Mouse (Mus musculus): ENCODE data around the gene Rtp2. TPM values are rescaled to one million over a fixed set of nuclear protein-coding genes. Genes with fewer than 3 reads are reported as not detected.

Gene Rtp2
- under 1 TPM in 1 of 2 experiments, not detected in 1; 0.42 TPM for total RNA-seq (2021)
- long read RNA-seq, experiment 1 = 0 reads
- long read RNA-seq, experiment 2 = 0 reads

DNA sequence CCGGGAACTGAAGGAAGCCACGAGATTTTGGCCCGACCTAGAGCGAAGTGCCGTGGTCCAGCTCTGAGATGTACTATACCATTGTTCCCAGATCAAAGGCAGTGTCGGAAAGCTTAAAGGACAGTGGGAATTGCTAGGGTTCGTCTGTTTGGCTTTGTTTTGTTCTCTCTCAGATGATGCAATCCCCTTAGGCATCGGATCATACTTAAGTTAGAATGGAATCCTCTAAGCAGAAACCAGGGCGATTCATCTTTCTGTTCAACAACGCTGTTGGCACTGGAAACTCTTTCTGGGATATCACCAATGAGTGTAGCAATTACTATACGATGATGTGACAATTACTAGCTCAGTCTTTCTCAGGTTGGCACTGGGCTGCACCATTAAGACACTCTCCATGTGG is at the start of gene Rtp2:
Gene Rtp2 (minus strand): TSS at position 101 of the 400 bp plus-strand sequence.
- no peak for DNase-seq (ENCODE audit: low spot score in 2 of 2)

DNA sequence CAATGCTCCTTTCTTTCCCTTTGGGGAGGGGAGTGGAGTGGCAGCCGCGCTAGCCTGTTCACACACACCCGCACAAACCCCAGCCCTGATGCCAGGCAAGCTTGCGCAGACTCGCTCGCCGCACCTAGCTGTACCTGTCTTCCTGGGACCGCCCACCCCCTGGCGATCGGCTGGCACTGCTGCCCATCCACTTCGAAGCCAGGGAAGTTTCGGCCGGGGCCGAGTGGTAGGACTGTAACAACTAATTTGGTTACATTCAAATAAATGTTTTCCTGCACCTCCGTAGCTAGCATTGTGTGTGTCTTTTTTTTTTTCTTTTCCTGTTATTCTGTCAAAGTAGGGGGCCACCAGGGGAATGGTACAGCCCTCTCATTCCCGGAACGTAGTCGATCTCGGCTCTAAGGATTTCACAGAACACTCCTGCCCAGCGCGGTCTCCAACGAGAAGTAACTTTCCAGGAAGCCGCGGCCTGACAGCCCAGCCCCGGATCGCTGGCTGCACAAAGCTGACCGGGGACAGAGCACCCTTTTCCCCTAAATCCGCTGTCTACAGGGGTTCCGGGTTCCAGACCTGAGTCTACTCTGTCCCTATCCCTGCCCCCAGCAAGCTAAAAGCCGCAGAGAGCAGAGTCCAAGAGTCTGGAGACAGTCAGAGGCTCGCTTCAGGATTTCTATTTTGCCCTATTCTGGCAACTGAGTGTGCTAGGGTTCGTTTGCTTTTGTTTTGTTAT is 49.0 kb upstream of the Rtp2 start:
- DNase-seq (ENCODE audit: low spot score in 2 of 2) = no peak

DNA sequence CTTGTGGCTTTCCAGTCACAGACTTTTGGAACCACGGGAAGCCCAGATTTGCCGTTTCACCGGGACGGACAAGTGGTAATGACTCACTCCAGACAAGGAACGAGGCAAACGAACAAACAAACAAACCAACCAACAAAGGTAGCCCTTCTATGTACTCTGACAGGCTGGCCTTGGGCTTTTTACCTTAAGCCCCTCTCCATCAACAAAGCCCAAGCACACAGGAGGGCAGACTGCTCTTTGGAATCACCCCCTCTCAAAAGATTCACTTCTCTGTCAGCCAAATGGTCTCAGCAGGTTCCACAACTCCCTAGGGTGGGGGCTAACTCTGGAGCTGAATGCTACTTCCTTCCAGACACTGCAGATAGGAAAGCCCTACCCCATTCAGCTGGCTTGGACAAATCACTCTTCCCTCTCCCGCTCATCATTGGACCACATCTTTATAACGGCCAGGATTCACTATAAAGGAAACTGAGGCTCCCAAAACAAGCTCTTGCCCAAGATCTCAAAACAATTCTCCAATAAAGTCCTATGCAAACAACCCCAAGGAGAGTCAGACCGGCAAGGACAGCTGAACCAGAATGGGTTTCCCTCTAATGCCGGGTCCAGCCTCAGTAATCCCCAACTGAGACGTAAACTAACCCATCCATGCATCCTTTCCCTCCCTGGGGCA is 48.1 kb upstream of the Rtp2 start:
- DNase-seq (ENCODE audit: low spot score in 2 of 2) = no peak

DNA sequence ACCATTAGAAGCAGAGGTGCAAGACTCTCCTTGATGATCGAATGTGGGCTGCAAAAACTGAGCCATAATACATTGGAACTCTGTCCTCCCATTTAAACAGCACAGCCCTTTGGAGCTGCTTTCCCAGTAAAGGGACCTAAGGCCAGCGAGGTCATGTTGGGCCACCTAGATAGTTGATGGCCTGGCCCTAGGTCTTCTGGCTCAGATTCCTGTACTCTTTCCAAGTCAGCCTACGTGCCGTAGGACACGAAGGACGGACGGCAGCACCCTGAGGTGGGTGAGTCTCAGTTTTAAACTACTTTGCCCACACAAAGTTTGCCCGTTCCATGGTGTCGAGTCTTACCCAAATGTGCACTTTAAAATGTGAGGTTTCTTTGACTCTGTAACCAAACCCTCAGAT is 47.3 kb upstream of the Rtp2 start:
- no peak for DNase-seq (ENCODE audit: low spot score in 2 of 2)

DNA sequence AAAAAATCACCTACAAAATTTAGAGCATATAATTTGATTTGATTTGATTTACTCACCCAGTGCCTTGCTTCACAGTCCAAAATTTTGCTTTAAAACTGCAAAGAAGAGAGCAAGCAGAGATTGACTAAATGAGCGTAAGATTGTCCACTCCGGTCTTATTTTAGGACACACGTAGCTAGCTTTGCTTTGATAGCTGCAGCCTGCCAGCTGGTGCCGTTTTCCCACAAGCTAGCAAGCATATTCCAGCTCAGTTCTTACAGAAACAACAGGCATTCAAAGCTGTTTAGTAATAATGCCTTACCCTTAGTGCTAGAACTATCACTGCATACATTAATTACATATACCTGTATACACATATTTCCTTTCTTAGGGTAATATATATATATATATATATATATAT is 46.3 kb upstream of the Rtp2 start:
- DNase-seq (ENCODE audit: low spot score in 2 of 2) = no peak

DNA sequence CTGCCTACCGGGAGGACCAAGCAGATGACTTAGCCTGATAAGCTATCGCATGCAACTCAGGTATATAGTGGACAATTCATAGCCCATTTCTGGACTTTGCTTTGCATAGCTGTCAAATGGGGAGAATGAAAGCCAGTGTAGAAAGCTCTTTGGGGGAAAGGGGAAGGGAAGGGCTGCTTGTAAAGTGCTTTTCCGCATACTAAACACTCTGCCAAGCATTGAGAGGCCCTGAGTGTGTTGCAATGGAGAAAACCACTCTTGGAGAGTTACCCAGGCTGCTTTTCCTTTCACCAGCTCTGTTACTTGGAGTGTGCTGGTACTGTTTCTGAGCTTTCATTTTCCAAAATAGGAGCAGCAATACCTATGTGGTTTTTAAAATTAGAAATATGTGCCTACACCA is 45.5 kb upstream of the Rtp2 start:
- no peak for DNase-seq (ENCODE audit: low spot score in 2 of 2)

DNA sequence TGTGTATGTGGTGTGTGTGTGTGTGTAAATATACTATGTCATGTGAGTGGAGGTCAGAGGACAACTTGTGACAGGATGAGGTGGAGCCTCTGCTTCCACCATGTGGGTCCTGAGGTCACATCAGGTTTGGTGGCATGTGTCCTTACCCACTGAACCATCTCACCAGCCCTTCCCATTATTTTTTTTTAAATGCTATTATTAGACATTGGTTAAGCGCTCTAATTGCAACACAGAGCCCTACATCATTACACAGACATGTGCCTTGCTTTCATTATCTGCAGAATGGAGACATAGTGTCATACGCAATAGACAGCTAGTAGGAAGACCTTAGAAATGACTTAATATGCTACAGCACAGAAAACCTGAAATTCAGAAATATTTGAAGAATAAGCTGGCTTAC is 44.0 kb upstream of the Rtp2 start:
- no peak for DNase-seq (ENCODE audit: low spot score in 2 of 2)

DNA sequence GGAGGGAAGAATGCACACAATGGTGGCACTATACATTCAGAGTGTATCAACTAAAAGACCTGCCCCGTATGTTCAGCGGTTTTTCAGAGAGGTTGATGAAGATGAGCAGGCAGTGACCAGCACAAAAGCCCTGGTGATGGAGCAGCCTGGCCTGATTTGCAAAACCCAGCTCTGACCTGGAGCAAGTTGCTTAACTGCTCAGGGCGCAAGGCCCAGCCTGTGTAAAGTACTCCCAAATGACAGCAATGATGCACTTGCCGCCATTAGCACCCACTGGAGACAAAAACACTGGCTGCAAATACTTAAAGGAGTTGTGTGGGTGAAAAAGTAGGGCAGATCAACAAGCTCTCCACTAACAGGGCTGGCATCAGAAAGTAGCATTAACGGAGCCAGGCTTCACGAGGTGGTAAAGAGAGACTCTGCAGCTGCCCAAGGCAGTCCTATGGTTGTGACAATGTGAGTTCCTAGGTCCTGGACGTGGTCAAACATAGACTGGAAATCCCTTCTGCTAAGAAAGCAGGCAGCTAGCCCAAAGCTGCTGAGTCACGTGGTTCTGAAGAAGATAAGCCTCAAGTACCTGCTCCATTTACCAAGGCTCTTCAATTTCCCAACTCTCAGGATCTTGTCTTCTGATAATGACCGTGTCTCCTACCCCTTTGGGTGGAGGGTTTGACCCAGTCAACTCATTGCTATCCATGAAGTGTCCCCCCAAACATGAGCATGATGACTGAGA is 41.6 kb upstream of the Rtp2 start:
- no peak for DNase-seq (ENCODE audit: low spot score in 2 of 2)

DNA sequence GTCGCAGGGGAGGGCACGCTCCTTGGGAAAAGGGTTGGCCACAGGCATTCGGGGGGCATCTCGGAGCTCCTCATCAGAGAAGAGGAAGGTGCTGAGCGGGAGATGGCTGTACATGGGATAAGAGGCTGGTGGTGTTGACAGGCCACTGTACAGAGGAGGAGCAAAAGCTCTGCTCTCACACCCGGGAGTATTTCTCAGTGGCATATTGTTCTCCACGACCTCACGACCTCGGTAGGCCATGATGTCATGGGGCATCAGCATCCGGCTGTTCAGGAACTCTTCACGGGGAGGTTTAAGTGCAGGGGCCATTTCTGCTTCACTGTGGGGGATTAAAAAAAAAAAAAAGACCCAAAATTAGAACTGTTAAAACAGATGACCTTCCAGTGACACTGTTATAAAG is 40.7 kb upstream of the Rtp2 start:
- DNase-seq (ENCODE audit: low spot score in 2 of 2) = no peak

DNA sequence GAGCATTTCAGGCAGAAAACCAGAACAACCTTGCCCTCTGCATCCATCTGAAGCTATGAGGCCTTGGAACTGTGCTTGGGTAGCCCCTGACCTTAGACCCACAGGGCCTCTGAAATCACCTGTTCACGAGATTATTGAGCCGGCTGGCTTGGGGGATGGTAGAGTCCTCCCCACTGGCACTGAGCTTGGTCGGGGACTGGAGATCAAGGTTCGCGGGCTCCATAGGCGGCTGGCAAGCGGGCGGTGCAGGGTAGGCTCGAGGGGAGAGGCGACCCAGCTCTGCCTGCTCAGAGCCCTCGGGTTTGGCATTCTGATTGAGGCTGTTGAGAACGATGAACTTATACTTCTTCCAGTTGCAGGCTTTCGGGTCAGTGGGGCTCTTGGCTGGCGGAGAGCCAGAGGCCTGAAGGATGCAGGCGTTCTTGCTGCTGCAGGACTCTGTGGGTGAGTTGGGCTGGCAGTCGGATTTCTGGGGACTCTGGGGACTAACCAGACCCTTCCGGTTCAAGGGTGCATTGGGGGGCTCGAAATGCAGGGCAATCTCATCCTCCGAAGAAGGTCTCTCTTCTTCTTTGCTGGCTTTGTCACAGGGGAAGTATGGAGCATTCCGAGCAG is 40.0 kb upstream of the Rtp2 start:
- DNase-seq (ENCODE audit: low spot score in 2 of 2) = no peak

DNA sequence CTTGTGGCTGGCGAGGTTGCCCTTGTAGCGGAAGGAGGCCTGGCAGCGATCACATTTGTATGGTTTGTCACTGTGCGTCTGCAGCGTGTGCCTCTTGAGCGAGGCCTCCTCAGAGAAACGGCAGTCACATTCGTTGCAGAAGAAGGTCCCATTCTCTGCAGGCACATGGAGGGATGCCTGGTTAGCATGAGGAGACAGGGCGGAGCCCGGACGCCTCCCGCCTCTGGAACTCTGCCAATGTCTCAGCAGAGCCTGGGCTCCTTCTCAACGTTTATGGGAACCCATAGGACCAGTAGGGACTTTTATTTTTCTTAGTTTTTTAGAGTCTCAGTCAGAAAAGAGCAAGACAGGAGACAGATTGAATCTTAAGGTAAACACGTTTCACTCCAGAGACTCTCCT is 37.7 kb upstream of the Rtp2 start:
- no peak for DNase-seq (ENCODE audit: low spot score in 2 of 2)

DNA sequence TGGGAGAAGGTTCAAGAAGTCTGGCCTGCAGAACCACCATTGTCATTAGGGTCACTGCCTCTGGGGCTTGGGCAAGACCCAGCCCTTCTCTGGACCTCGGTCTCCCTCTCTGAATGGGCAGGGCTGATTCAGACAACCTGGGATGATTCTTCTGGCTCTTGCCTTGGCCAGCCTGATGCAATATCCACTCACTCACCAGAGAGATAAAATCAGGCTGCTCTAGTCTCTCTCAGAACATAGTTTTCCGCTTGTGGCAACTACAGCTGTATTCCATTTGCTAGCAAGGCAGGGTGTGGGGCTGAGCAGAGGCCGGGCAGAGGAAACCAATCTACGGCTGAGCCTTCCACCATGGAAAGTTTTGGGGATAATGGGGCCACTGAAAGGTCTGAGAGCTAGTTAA is 36.7 kb upstream of the Rtp2 start:
- DNase-seq (ENCODE audit: low spot score in 2 of 2) = no peak

DNA sequence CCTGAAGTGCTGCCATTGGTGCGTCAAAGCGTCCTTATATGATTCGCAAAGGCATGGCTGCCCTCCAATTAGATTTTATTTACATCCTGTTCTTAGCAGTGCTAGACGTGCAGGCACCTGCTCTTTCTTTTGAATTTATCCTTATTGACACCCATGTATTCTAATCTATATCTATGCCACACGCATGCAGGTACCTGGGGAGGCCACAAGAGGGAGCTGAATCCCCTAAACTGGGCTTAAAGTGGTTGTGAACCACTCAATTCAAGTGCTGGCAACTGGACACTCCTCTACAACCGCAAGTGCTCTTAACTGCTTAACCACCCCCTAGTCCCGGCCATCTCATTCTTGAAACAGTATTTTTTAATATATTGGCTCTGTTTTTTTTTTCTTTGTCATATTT is 35.1 kb upstream of the Rtp2 start:
- no peak for DNase-seq (ENCODE audit: low spot score in 2 of 2)

DNA sequence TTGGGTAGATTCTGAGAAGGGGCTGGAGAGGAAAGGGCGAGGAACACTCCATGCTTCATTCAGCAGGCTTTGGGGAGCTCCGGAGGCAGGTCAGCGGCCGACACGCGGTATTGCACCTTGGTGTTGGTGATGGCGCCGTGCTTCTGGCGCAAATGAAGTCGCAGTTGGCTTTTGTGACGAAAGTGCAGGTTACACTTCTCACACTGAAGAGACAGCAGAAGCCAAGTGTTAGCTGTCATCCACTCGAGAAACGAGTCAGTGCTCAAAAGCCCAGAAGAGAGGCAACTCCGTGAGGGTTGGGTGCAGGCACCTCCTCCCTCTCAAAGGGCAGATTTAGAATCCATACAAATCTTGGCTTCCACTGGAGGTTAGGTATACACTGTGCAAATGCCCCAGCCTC is 33.9 kb upstream of the Rtp2 start:
- DNase-seq (ENCODE audit: low spot score in 2 of 2) = no peak

DNA sequence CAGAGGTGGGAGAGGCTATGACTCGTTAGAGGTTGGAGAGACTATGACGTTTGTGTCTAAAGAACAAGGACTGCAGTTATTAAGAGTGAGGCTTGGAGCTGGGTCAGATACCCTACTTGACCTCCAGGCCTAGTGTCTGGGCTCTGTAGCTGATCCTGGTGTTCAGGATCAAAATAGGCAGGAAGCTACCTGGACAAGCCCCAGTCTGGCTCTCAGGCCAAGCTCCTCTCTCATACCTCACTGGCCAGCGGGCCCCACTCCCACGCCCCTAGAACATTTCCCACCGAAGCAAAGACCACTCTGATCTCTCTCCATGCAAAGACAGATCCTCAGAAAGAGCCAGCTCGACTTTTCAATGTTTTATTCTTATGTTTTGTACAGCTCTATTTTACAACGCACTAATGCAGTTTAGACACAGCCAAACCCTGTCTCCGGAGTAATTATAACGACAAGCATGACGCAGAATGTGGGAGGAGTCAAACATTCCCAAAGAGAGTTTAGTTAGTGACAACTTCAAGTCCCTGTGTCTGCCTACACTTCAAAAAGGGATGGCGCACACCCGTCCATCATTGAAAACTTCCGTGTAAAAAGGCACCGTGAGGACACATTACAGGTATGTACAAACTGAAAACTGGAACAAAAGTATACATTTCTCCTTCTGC is 32.6 kb upstream of the Rtp2 start:
- DNase-seq (ENCODE audit: low spot score in 2 of 2) = no peak

DNA sequence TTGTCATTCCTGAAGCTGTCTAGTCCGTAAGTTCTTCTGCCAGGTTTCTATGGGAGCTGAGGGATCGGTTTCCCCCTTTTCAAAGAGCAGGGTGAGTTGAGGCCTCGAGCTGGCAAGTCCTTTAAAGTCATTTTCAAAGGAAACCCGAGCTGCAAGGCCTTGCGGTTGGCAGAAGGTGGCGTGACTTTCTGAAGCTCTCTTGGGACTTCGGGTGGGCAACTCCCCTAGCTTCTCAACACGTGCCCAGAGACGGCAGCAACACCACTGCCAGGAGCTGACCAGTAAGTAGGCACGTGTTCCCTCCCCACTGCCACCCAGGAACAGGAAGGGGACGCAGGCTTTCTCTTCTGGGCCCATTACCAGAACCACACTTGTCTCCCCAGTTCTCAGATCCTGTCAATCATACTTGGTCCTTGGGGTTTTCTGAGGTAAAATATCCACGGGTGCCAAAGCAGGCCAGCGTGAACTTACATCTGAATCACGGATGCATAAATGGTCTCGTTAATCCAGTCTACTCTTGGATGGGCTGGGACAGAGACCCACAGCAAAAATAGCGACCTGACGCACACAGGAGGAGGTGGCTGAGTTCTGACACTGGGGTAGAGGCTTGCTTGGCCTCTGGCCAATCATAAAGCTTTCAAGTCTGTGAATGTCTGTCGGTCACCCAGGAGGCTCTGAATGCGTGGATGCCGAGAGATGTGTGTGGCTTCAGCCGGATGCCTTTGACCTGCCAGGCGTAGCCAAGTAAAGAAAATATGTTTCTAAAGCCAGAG is 31.9 kb upstream of the Rtp2 start:
- DNase-seq (ENCODE audit: low spot score in 2 of 2) = no peak

DNA sequence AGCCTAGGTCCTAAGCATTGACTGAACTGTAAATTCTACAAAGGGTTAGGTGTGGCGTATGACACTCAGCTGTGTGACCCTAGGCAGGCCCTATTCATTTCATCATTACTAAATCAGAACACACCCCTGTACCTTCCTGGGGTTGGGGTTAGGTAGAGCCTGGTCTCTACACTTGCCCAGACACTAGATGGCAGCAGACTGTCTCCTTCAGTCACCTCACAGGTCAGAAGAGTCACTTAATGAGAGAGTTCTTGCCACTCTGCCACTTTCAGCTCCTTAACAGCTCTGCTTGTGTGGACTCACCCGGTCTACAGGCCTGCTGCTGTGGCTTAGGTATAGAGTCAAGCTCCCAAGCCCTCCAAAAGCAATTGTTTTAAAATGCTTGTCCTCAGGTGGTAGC is 30.2 kb upstream of the Rtp2 start:
- no peak for DNase-seq (ENCODE audit: low spot score in 2 of 2)

DNA sequence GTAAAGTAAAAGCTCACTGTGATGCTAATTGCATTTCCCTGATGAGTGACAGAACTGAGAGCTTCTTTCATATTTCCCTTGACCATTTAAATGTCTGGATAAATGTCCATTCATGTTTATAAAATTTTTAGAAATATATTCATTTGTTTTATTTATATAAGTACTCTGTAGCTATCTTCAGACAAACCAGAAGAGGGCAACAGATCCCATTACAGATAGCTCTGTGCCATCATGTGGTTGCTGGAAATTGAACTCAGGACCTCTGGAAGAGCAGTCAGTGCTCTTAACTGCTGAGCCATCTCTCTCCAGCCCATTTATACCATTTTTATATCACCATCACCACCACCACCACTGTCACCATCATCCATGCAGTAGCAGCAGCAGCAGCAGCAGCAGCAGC is 26.7 kb upstream of the Rtp2 start:
- DNase-seq (ENCODE audit: low spot score in 2 of 2) = no peak

DNA sequence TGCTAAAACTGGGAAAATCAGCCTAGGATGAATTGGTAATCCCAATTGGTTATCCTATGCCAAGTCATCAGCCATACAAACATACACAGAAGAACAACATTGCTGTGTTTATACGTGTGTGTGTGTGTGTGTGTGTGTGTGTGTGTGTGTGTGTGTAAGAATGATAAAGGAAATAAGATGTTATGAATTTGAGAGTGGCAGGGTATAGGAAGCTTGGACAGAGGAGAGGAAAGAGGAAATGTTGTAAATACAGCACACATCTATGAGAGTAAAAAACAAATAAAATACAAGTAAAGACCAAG is 21.7 kb upstream of the Rtp2 start:
- DNase-seq (ENCODE audit: low spot score in 2 of 2) = no peak

DNA sequence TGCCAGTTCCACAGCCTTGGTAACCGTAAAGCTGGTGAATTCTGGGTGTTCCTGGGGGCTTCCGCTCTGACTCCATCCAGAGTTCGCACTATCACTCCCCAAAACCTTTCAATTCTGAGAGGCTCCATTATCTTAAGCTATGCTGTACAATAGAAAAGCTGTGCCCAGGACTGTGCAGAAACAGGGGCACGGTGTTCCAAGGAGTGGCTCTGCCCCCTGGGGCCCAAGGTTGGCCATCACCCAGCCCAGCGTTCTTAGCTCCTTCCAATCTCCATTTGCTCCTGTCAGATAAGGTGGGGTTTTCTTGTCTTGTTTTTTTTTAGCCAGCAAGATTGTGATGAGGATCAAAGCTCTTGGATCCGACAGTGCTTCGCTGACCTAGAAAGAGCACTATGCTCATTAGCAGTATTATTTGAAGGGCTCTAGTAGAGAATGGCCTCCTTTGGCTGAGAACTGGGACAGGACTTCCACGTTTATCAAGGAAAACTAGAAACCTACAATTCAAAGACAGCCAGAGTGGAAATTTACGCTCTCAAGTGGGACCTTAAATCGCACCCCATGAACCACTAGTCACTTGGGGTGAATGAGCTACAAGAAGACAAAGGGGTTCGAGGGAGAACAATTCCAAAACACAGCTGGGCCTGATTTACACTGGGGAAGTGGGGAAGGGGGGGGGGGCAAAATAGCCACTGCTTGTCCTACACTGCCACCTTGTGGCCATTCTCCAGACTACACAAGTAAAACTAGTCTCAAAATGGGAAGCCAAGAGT is 21.2 kb upstream of the Rtp2 start:
- DNase-seq (ENCODE audit: low spot score in 2 of 2) = peak; percentile 42 to 70
